Mouse (Mus musculus): ENCODE data around the gene Nhlh1. TPM values are rescaled to one million over a fixed set of nuclear protein-coding genes. Genes with fewer than 3 reads are reported as not detected.

Nhlh1 gene
- polyA plus RNA-seq, 1 experiment = 14.8 TPM

GRCm38 (mm10) chr1:172025201-172025904 lies 32.0 kb downstream of the Nhlh1 start:
- TF ChIP-seq CTCF (IDR thresholded peaks at IDR 0.05; ENCODE audit: borderline replicate concordance, extremely low read depth, insufficient read depth, insufficient read length) = no peak
- no peak for TF ChIP-seq POLR2A (IDR thresholded peaks at IDR 0.05; ENCODE audit: borderline replicate concordance, extremely low read depth, insufficient read depth, insufficient read length, poor library complexity, severe bottlenecking)
- peak; percentile 74 for DNase-seq (ENCODE audit: low read depth)

DNA sequence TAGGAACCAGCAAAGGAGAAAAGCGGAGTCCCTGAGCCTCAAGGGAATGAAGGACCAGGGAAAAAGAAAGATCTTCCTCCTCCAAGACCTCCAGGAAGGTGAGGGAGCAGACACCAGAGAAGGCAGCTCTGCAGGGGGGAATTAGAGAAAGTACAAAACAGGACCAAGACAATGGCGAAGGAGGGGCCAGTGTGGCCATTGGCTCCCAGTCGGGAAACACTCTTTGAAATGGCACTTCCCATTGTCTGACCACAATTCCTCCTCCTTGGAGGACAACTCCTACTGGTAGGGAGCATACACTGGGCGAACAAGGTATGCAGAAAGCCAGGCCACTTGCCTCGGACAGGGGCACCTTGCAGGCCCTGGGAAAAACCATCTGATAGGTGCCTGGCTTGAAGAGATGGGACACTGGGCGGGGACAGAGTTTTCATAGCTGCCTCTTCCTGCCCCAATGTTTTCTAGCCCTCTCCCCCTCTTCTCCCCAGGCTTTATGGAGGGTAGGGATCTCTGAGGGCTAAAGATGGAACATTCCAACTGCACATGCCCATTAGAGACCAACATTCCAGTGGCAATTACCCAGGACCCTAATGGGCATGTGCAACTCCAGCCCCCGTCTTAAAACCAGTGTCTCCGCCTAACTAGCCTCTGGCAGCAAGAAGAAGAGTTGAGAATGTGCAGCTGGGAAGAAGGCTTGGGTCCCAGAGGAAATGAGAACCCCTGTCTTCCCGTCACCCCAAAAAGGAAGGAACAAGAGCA lies 33.1 kb downstream of the Nhlh1 start:
- TF ChIP-seq POLR2A (IDR thresholded peaks at IDR 0.05; ENCODE audit: borderline replicate concordance, extremely low read depth, insufficient read depth, insufficient read length, poor library complexity, severe bottlenecking) = no peak
- no peak for TF ChIP-seq CTCF (IDR thresholded peaks at IDR 0.05; ENCODE audit: borderline replicate concordance, extremely low read depth, insufficient read depth, insufficient read length)
- DNase-seq (ENCODE audit: low read depth) = peak; percentile 65

DNA sequence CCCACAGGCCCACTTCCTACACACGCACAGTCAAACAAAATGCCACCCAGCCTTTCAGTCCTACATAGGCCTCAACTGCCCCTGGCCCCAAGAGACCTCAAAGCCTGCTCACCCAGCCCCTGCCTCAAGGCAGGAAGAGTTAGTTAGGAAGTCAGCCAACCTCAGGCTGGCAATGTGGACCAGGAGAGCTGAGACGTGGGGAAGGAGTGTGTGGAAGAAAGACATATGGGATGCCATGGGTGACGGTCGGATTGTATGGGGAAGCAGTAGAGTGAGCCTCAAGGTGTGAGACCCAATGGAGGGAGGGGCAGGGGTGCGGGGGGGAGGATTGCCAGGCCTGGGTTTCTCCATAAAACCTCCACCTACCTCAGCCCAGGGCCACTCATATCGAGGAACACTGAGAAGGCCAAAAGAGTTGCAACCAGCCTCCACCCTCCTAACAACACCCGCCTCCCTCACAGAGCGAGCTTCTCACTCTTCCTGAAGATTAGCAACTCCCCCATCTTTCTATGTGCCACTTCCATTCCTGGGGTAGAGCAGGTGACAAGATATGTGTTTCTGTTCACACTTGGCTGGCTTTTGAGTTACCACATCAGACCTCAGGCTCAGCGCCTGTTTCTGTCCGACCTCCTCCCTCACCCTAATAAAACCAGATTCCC lies 37.4 kb downstream of the Nhlh1 start:
- DNase-seq (ENCODE audit: low read depth) = peak; percentile 49
- no peak for TF ChIP-seq POLR2A (IDR thresholded peaks at IDR 0.05; ENCODE audit: borderline replicate concordance, extremely low read depth, insufficient read depth, insufficient read length, poor library complexity, severe bottlenecking)

- TF ChIP-seq CTCF (IDR thresholded peaks at IDR 0.05; ENCODE audit: borderline replicate concordance, extremely low read depth, insufficient read depth, insufficient read length) (no peak), POLR2A (IDR thresholded peaks at IDR 0.05; ENCODE audit: borderline replicate concordance, extremely low read depth, insufficient read depth, insufficient read length, poor library complexity, severe bottlenecking) (no peak)
- no peak for DNase-seq (ENCODE audit: low read depth)
These were observed 38.0 kb downstream of the Nhlh1 start for GRCm38 (mm10) chr1:172019339-172019738.

- peak; percentile 45 for DNase-seq (ENCODE audit: low read depth)
- TF ChIP-seq CTCF (IDR thresholded peaks at IDR 0.05; ENCODE audit: borderline replicate concordance, extremely low read depth, insufficient read depth, insufficient read length) = no peak
- no peak for TF ChIP-seq POLR2A (IDR thresholded peaks at IDR 0.05; ENCODE audit: borderline replicate concordance, extremely low read depth, insufficient read depth, insufficient read length, poor library complexity, severe bottlenecking)
These were observed 38.7 kb downstream of the Nhlh1 start for GRCm38 (mm10) chr1:172018336-172019311.

GRCm38 (mm10) chr1:172017517-172018070 lies 39.8 kb downstream of the Nhlh1 start:
- TF ChIP-seq POLR2A (IDR thresholded peaks at IDR 0.05; ENCODE audit: borderline replicate concordance, extremely low read depth, insufficient read depth, insufficient read length, poor library complexity, severe bottlenecking) = no peak
- no peak for TF ChIP-seq CTCF (IDR thresholded peaks at IDR 0.05; ENCODE audit: borderline replicate concordance, extremely low read depth, insufficient read depth, insufficient read length)
- DNase-seq (ENCODE audit: low read depth) = no peak

GRCm38 (mm10) chr1:172016660-172017516 lies 40.5 kb downstream of the Nhlh1 start:
- no peak for TF ChIP-seq CTCF (IDR thresholded peaks at IDR 0.05; ENCODE audit: borderline replicate concordance, extremely low read depth, insufficient read depth, insufficient read length)
- no peak for TF ChIP-seq POLR2A (IDR thresholded peaks at IDR 0.05; ENCODE audit: borderline replicate concordance, extremely low read depth, insufficient read depth, insufficient read length, poor library complexity, severe bottlenecking)
- DNase-seq (ENCODE audit: low read depth) = peak; percentile 97

GRCm38 (mm10) chr1:172016031-172016430 lies 41.3 kb downstream of the Nhlh1 start:
- no peak for DNase-seq (ENCODE audit: low read depth)
- TF ChIP-seq CTCF (IDR thresholded peaks at IDR 0.05; ENCODE audit: borderline replicate concordance, extremely low read depth, insufficient read depth, insufficient read length) (no peak), POLR2A (IDR thresholded peaks at IDR 0.05; ENCODE audit: borderline replicate concordance, extremely low read depth, insufficient read depth, insufficient read length, poor library complexity, severe bottlenecking) (no peak)

DNA sequence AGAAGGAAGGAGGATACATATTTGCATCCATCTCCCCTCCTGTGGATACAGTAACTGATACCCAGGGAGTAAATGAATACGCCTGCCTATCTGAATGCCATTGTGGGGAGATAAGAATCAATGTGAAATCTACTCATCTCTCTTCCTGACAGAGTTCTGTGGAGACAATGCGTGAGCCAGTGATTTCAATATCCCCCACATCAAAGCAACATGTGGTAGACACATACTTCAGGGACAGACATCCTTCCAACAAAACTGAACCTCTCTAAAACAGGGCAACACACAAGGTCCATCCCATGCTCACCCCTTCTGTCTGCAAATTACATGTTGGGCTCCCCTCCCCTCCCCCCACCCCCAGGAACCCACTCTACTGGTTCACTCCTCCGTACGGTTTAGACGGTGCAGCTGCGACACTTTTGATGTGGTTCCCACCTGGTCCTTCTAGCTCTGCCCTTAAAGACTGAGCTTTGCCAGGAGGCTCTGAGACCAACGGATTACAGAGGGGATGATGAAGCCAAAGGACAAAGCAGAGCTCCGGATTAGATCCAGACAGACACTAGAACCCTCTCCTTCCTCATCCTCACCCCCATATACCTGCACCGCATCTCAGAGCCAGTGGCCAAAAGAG lies 41.9 kb downstream of the Nhlh1 start:
- TF ChIP-seq CTCF (IDR thresholded peaks at IDR 0.05; ENCODE audit: borderline replicate concordance, extremely low read depth, insufficient read depth, insufficient read length) = no peak
- no peak for TF ChIP-seq POLR2A (IDR thresholded peaks at IDR 0.05; ENCODE audit: borderline replicate concordance, extremely low read depth, insufficient read depth, insufficient read length, poor library complexity, severe bottlenecking)
- DNase-seq (ENCODE audit: low read depth) = no peak

All from brain, embryonic 14.5 days (tissue).